Mouse (Mus musculus) limb, embryonic 14.5 days (tissue): Measurements from ENCODE around the gene Pip4k2b. TPM values are rescaled to one million over a fixed set of nuclear protein-coding genes. Genes with fewer than 3 reads are reported as not detected.
A peak's percentile ranks its signal among the peaks of the same experiment; 100 is the strongest.

Experiments used
- ATAC-seq: fragments of 200-750 bp; cut with Nextera tagmentation; 2 replicates; pipeline ENCODE4 v1.8.0; 2017; ENCODE audit warnings: low read depth, moderate number of reproducible peaks, moderate TSS enrichment; ENCODE audit not compliant: low FRiP score
- DNase-seq: peaks from one replicate; pipeline ENCODE4 v3.0.0-alpha.2; 2015; ENCODE audit warnings: low spot score
- H3K27ac ChIP-seq: fragments of 300-500 bp; sonication (generic); replicated peaks from 2 replicates; pipeline ENCODE4 v1.5.1; 2014; ENCODE audit warnings: low read depth, mild to moderate bottlenecking, low read length, moderate library complexity, mixed read lengths
- H3K27me3 ChIP-seq: fragments of 300-500 bp; sonication (generic); 2 replicates; pipeline ENCODE4 v1.6.1; 2014; ENCODE audit warnings: low read length, mixed read lengths; ENCODE audit not compliant: control insufficient read depth, insufficient read depth
- H3K36me3 ChIP-seq: fragments of 300-500 bp; sonication (generic); 2 replicates; pipeline ENCODE4 v1.6.1; 2014; ENCODE audit warnings: mild to moderate bottlenecking, low read length, moderate library complexity, mixed read lengths; ENCODE audit not compliant: control insufficient read depth, insufficient read depth
- H3K4me1 ChIP-seq: fragments of 300-500 bp; sonication (generic); 2 replicates; pipeline ENCODE4 v1.6.1; 2014; ENCODE audit warnings: antibody characterized with exemption, low read length, mixed read lengths; ENCODE audit not compliant: control insufficient read depth, insufficient read depth
- H3K4me2 ChIP-seq: fragments of 300-500 bp; sonication (generic); replicated peaks from 2 replicates; pipeline ENCODE4 v1.6.1; 2014; ENCODE audit warnings: low read depth, mild to moderate bottlenecking, low read length, moderate library complexity; ENCODE audit not compliant: severe bottlenecking
- H3K4me3 ChIP-seq: fragments of 300-500 bp; sonication (generic); replicated peaks from 2 replicates; pipeline ENCODE4 v1.5.1; 2014; ENCODE audit warnings: low read length
- H3K9ac ChIP-seq: fragments of 300-500 bp; sonication (generic); 2 replicates; pipeline ENCODE4 v1.6.1; 2014; ENCODE audit warnings: mild to moderate bottlenecking, low read depth, low read length, moderate library complexity; ENCODE audit not compliant: severe bottlenecking
- H3K9me3 ChIP-seq: fragments of 300-500 bp; sonication (generic); 2 replicates; pipeline ENCODE4 v1.6.1; 2016; ENCODE audit warnings: low read length; ENCODE audit not compliant: control insufficient read depth
- POLR2A ChIP-seq: fragments of 200-500 bp; IDR thresholded peaks from 2 replicates; pipeline ENCODE4 v1.8.0; 2012; ENCODE audit warnings: inconsistent platforms, mild to moderate bottlenecking, moderate library complexity, borderline replicate concordance; ENCODE audit not compliant: insufficient read depth, insufficient read length; ENCODE audit errors: extremely low read depth
- WGBS: fragments of 180-500 bp; shearing (Covaris S2); extraction: QIAGEN DNeasy Blood & Tissue Kit; methylation state at CpG from one replicate; pipeline ENCODE4 v1.1.7; 2014; 5-methylcytosine and 5-hydroxymethylcytosine counted together
- polyA plus RNA-seq, 2 experiments: library from polyadenylated mRNA; depleted of rRNA in 1 of 2; stranded (reverse) in 1 of 2; unstranded in 1 of 2; fragments of >200 nt; fragmentation: Nextera tagmentation in 1 of 2; extraction: Ambion mirVana in 1 of 2; gene quantifications; 2 replicates each; pipeline versions ENCODE4 v1.2.1 to v1.2.3; 2012 to 2014

Pip4k2b gene
- polyA plus RNA-seq, 2 experiments = 2.2 to 34.4 TPM

GRCm38 (mm10) chr11:97694921-97695711 is 49.4 kb downstream of the Pip4k2b start:
- peak overlapping the region; percentile 59 for H3K27ac ChIP-seq
- no peaks in the 10 kb centered on the region for H3K9me3 ChIP-seq
- no peak overlapping the region; the same call in 1 of the 2 replicates for H3K9ac ChIP-seq
- no peaks in the 10 kb centered on the region for H3K27me3 ChIP-seq
- peaks cover 47% of the 10 kb centered on the region for H3K36me3 ChIP-seq
- 53% methylated on average over 17 of the region's 17 CpGs for WGBS
- ATAC-seq = no peak
- H3K4me2 ChIP-seq = peak overlapping the region; percentile 22; the same call in 1 of the 2 replicates
- no peak for TF ChIP-seq POLR2A
- peaks cover 39% of the 10 kb centered on the region for H3K4me1 ChIP-seq
- 0 out of 2 replicates have a peak overlapping the region, but pooled peaks have one; percentile 5 for H3K4me3 ChIP-seq
- peak; percentile 86 for DNase-seq

- Histone ChIP-seq H3K4me3 (0 out of 2 replicates have a peak overlapping the region, but pooled peaks have one; percentile 0), H3K36me3 (peaks cover 52% of the 10 kb centered on the region), H3K9me3 (no peaks in the 10 kb centered on the region), H3K9ac (no peak overlapping the region), H3K4me1 (peaks cover 39% of the 10 kb centered on the region), H3K27me3 (no peaks in the 10 kb centered on the region), H3K4me2 (no peak overlapping the region), H3K27ac (peak overlapping the region; percentile 59; the same call in 1 of the 2 replicates)
- ATAC-seq (no peak), DNase-seq (no peak)
- TF ChIP-seq POLR2A = no peak
- WGBS = 73% methylated on average over 4 of the region's 4 CpGs
These were observed 50.1 kb downstream of the Pip4k2b start for GRCm38 (mm10) chr11:97694435-97694834.

GRCm38 (mm10) chr11:97689861-97690260 is 54.6 kb downstream of the Pip4k2b start:
- no peak for TF ChIP-seq POLR2A

GRCm38 (mm10) chr11:97687061-97687460 is 57.4 kb downstream of the Pip4k2b start:
- Histone ChIP-seq H3K4me2 (no peak overlapping the region), H3K4me3 (no peak overlapping the region), H3K36me3 (peaks cover 37% of the 10 kb centered on the region), H3K9me3 (no peaks in the 10 kb centered on the region), H3K27ac (no peak overlapping the region), H3K4me1 (peaks cover 4% of the 10 kb centered on the region; the same call in 1 of the 2 replicates), H3K27me3 (no peaks in the 10 kb centered on the region), H3K9ac (no peak overlapping the region)
- 92% methylated on average over 3 of the region's 3 CpGs for WGBS
- no peak for DNase-seq
- no peak for TF ChIP-seq POLR2A
- no peak for ATAC-seq

More at GRCm38 (mm10) chr11:97689861-97690260, 54.6 kb downstream of the Pip4k2b start:
- no peak overlapping the region for H3K4me3 ChIP-seq
- H3K36me3 ChIP-seq = peaks cover 49% of the 10 kb centered on the region
- peaks cover 15% of the 10 kb centered on the region for H3K4me1 ChIP-seq
- DNase-seq (peak; percentile 67), ATAC-seq (no peak)
- H3K4me2 ChIP-seq = no peak overlapping the region
- H3K9me3 ChIP-seq = no peaks in the 10 kb centered on the region
- 25% methylated on average over 10 of the region's 10 CpGs for WGBS
- H3K27me3 ChIP-seq = no peaks in the 10 kb centered on the region
- H3K27ac ChIP-seq = no peak overlapping the region
- H3K9ac ChIP-seq = no peak overlapping the region

GRCm38 (mm10) chr11:97686322-97686908 is 58.1 kb downstream of the Pip4k2b start:
- Histone ChIP-seq H3K4me2 (peak overlapping the region; percentile 72), H3K9me3 (no peaks in the 10 kb centered on the region), H3K27me3 (no peaks in the 10 kb centered on the region), H3K9ac (peak overlapping the region; percentile 34), H3K27ac (no peak overlapping the region), H3K36me3 (peaks cover 37% of the 10 kb centered on the region), H3K4me3 (peak overlapping the region; percentile 39), H3K4me1 (peaks cover 4% of the 10 kb centered on the region; the same call in 1 of the 2 replicates)
- 60% methylated on average over 11 of the region's 11 CpGs for WGBS
- DNase-seq (no peak), ATAC-seq (no peak)
- TF ChIP-seq POLR2A = no peak
